Mouse (Mus musculus): Measurements from ENCODE around the gene Kxd1. TPM values are rescaled to one million over a fixed set of nuclear protein-coding genes. Genes with fewer than 3 reads are reported as not detected.

The Kxd1 gene
- total and polyA plus RNA-seq, 2 experiments from 2014 or later = 48.7 to 53.8 TPM

DNA sequence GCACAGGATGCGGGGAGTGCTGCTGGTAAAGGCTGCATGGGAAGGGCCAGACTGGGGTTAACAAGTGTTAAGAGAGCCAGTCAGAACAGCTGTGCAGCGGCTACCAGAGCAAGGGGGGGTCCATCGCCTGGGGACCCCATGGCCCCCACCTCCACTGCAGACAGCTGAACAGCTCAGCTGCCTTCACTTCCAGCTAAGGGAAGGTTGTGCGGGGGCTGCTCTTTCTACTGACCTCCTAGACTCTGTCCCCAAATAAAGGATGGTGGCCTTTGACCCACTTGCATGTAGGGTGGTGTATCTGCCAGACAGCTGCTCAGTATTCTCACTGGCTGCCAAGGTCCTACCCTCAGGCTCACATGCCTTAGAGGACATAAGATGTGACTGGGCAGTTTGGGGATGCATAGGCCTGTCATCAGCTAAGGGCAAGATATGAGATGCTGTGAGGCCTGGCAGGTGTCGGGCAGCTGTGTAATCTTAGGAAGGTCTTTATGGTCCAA, 60.5 kb downstream of the Kxd1 start:
- Histone ChIP-seq H3K9ac (replicated peaks; ENCODE audit: low read length) (no peak overlapping the region), H3K4me2 (ENCODE audit: low read depth, low read length) (no peak overlapping the region), H3K9me3 (ENCODE audit: low read length) (no peaks in the 10 kb centered on the region), H3K4me1 (ENCODE audit: insufficient read depth, low read length) (0 out of 2 replicates have a peak, but pooled peaks cover 11% of the 10 kb centered on the region), H3K4me3 (ENCODE audit: low read length) (no peak overlapping the region), H3K36me3 (ENCODE audit: insufficient read depth, low read length) (no peaks in the 10 kb centered on the region), H3K27ac (no peak overlapping the region), H3K27me3 (ENCODE audit: insufficient read depth, low read length) (no peaks in the 10 kb centered on the region)
- no peak for DNase-seq (ENCODE audit: low spot score)
- WGBS = 78% methylated on average over 5 of the region's 5 CpGs
- ATAC-seq = no peak
- no peak for TF ChIP-seq CTCF (IDR thresholded peaks at IDR 0.05; ENCODE audit: low read depth)

DNA sequence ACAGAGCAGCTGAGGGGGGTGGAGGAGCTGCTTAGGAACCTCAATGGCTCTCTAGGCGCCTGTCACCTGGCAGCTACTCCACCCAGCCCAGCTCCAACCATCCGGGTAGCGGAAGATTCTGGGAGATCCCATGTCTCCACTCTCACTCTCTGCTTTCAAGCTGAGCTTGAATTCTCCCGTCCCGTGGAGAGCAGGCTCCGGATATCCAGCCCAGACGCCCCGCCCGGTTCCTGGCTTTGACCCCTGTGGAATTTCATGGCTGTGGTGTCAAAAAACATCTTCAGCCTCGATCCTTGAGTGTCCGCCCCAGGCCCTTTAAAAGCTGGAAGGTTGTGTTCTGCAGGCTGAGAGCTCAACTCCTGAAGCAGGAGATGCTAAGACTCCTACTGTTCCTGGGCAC, 61.0 kb downstream of the Kxd1 start:
- WGBS = 71% methylated on average over 11 of the region's 11 CpGs
- ATAC-seq = no peak
- Histone ChIP-seq H3K4me1 (ENCODE audit: insufficient read depth, low read length) (0 out of 2 replicates have a peak, but pooled peaks cover 11% of the 10 kb centered on the region), H3K36me3 (ENCODE audit: insufficient read depth, low read length) (no peaks in the 10 kb centered on the region), H3K27me3 (ENCODE audit: insufficient read depth, low read length) (no peaks in the 10 kb centered on the region), H3K4me2 (ENCODE audit: low read depth, low read length) (no peak overlapping the region), H3K4me3 (ENCODE audit: low read length) (no peak overlapping the region), H3K27ac (no peak overlapping the region), H3K9ac (replicated peaks; ENCODE audit: low read length) (no peak overlapping the region), H3K9me3 (ENCODE audit: low read length) (no peaks in the 10 kb centered on the region)
- no peak for TF ChIP-seq CTCF (IDR thresholded peaks at IDR 0.05; ENCODE audit: low read depth)
- no peak for DNase-seq (ENCODE audit: low spot score)

DNA sequence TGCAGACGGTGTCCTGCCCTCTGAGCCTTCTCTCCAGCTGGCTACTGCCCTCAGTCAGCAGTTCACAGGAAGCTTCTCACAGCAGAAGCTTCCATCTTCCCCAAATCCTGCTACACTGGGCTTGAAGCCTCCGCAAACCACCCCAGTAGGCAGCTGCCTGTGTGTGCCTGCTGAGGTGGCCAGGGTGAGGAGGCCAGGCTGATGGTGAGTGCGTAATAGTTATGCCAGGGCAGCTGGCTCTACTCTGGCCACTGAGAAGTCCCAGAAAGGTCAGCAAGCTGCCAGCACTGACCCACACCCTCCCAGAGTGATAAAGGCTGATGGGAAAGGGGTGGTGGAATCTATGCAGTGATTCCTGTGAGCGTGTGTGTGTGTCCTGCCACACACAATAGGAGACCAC, 61.5 kb downstream of the Kxd1 start:
- no peak for TF ChIP-seq CTCF (IDR thresholded peaks at IDR 0.05; ENCODE audit: low read depth)
- H3K4me3 ChIP-seq (ENCODE audit: low read length) = no peak overlapping the region
- ATAC-seq = no peak
- no peak overlapping the region for H3K9ac ChIP-seq (replicated peaks; ENCODE audit: low read length)
- WGBS = 74% methylated on average over 4 of the region's 4 CpGs
- H3K36me3 ChIP-seq (ENCODE audit: insufficient read depth, low read length) = no peaks in the 10 kb centered on the region
- H3K4me1 ChIP-seq (ENCODE audit: insufficient read depth, low read length) = 0 out of 2 replicates have a peak, but pooled peaks cover 11% of the 10 kb centered on the region
- no peaks in the 10 kb centered on the region for H3K9me3 ChIP-seq (ENCODE audit: low read length)
- DNase-seq (ENCODE audit: low spot score) = no peak
- no peaks in the 10 kb centered on the region for H3K27me3 ChIP-seq (ENCODE audit: insufficient read depth, low read length)
- H3K4me2 ChIP-seq (ENCODE audit: low read depth, low read length) = no peak overlapping the region
- no peak overlapping the region for H3K27ac ChIP-seq

DNA sequence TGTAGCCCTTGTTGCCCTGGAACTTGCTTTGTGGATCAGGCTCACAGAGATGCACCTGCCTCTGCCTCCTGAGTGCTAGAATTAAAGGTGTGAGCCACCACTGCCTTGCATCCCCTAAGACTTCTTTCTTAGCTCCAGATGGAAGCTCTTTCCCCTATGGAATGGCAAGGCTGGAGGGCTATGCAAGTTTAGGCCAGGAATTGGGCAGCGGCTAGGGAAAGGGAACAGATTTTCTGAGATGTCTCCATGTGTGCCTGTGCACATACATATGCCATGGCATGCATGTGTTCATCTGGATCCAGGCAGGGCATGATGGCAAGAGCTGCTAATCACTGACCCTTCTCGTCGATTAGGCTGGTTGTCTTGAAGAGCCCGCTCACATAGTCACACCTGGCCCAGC, 62.1 kb downstream of the Kxd1 start:
- no peak for ATAC-seq
- TF ChIP-seq CTCF (IDR thresholded peaks at IDR 0.05; ENCODE audit: low read depth) = no peak
- WGBS = 96% methylated on average over 4 of the region's 4 CpGs

DNA sequence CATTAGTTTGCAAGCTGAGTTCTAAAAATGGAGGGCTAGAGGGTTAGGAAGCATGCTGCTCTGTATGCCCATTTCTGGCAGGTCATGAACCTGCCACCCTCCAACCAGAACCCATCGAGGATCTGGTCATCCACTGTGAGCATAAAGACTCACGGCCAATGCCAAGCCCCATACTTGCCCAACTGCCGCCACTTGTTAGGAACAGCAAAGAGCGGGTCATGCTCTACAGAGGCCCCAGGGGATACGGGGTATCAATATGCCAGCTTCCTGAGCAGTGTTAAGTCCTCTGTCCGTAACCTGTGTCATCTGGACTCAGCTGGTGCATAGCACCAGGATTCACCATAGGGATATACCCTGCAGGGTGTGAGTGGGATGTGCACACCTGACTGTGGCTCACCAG, 63.6 kb downstream of the Kxd1 start:
- ATAC-seq = no peak
- TF ChIP-seq CTCF (IDR thresholded peaks at IDR 0.05; ENCODE audit: low read depth) = no peak

More for the DNA sequence above, 62.1 kb downstream of the Kxd1 start:
- Histone ChIP-seq H3K4me1 (ENCODE audit: insufficient read depth, low read length) (0 out of 2 replicates have a peak, but pooled peaks cover 15% of the 10 kb centered on the region), H3K4me3 (ENCODE audit: low read length) (no peak overlapping the region), H3K9me3 (ENCODE audit: low read length) (no peaks in the 10 kb centered on the region), H3K27me3 (ENCODE audit: insufficient read depth, low read length) (no peaks in the 10 kb centered on the region), H3K36me3 (ENCODE audit: insufficient read depth, low read length) (no peaks in the 10 kb centered on the region), H3K27ac (no peak overlapping the region), H3K9ac (replicated peaks; ENCODE audit: low read length) (no peak overlapping the region), H3K4me2 (ENCODE audit: low read depth, low read length) (no peak overlapping the region)
- DNase-seq (ENCODE audit: low spot score) = no peak

DNA sequence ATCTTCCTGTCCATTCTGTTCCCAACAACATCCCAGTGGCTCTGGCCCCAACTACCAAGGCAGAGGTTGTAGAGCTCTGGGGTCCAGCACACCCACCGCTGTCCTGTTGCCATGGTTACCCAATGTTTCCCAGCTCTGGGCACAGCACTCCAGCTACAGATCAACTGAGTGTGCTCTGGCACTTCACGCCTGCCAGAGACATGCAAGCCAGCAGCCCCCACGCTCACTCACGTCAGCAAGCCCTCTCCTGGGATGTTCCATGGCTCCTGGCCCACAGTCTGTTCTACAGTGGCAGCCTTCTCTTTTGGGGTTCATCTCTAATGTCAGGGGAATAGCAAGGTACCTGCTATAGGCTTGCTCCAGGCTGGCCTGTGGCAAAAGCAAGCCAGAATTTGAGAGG, 64.5 kb downstream of the Kxd1 start:
- peak; percentile 40 for DNase-seq (ENCODE audit: low spot score)
- WGBS = 37% methylated on average over 4 of the region's 4 CpGs

More for the DNA sequence above, 63.6 kb downstream of the Kxd1 start:
- no peak for DNase-seq (ENCODE audit: low spot score)
- Histone ChIP-seq H3K27ac (no peak overlapping the region), H3K27me3 (ENCODE audit: insufficient read depth, low read length) (no peaks in the 10 kb centered on the region), H3K4me1 (ENCODE audit: insufficient read depth, low read length) (0 out of 2 replicates have a peak, but pooled peaks cover 9% of the 10 kb centered on the region), H3K9me3 (ENCODE audit: low read length) (no peaks in the 10 kb centered on the region), H3K4me3 (ENCODE audit: low read length) (no peak overlapping the region), H3K4me2 (ENCODE audit: low read depth, low read length) (no peak overlapping the region), H3K36me3 (ENCODE audit: insufficient read depth, low read length) (no peaks in the 10 kb centered on the region), H3K9ac (replicated peaks; ENCODE audit: low read length) (no peak overlapping the region)
- 87% methylated on average over 6 of the region's 6 CpGs for whole genome bisulfite sequencing

DNA sequence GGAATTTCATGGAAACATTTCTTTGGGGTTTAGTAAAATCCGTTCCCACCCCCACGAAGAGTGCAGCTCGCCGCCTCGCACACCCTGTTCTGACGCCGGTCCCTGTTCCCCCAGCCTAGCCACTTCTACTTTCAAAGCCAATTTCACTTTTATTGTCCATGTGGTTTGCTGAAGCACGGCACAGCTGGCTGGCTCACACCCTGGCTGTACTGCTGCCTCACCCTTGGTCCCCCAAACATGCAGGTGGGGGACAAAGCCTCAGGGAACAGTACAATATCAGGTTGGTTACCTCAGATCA, 65.3 kb downstream of the Kxd1 start:
- 90% methylated on average over 8 of the region's 8 CpGs for WGBS
- Histone ChIP-seq H3K27me3 (ENCODE audit: insufficient read depth, low read length) (no peaks in the 10 kb centered on the region), H3K4me2 (ENCODE audit: low read depth, low read length) (no peak overlapping the region), H3K4me3 (ENCODE audit: low read length) (no peak overlapping the region), H3K27ac (no peak overlapping the region), H3K4me1 (ENCODE audit: insufficient read depth, low read length) (0 out of 2 replicates have a peak, but pooled peaks cover 3% of the 10 kb centered on the region), H3K9ac (replicated peaks; ENCODE audit: low read length) (no peak overlapping the region), H3K9me3 (ENCODE audit: low read length) (no peaks in the 10 kb centered on the region), H3K36me3 (ENCODE audit: insufficient read depth, low read length) (no peaks in the 10 kb centered on the region)
- DNase-seq (ENCODE audit: low spot score) (no peak), ATAC-seq (no peak)
- no peak for TF ChIP-seq CTCF (IDR thresholded peaks at IDR 0.05; ENCODE audit: low read depth)

More for the DNA sequence above, 64.5 kb downstream of the Kxd1 start:
- H3K4me1 ChIP-seq (ENCODE audit: insufficient read depth, low read length) = 0 out of 2 replicates have a peak, but pooled peaks cover 9% of the 10 kb centered on the region
- no peaks in the 10 kb centered on the region for H3K27me3 ChIP-seq (ENCODE audit: insufficient read depth, low read length)
- no peaks in the 10 kb centered on the region for H3K9me3 ChIP-seq (ENCODE audit: low read length)
- no peak overlapping the region for H3K4me3 ChIP-seq (ENCODE audit: low read length)
- H3K27ac ChIP-seq = no peak overlapping the region
- H3K9ac ChIP-seq (replicated peaks; ENCODE audit: low read length) = no peak overlapping the region
- peak; percentile 61 for ATAC-seq
- TF ChIP-seq CTCF (IDR thresholded peaks at IDR 0.05; ENCODE audit: low read depth) = no peak
- H3K4me2 ChIP-seq (ENCODE audit: low read depth, low read length) = no peak overlapping the region
- no peaks in the 10 kb centered on the region for H3K36me3 ChIP-seq (ENCODE audit: insufficient read depth, low read length)
